Comparison of ENCODE assay signal across 15 mouse cellular contexts in genomic region chr11:80148313-80148712, GRCm38 (mm10). TPM values are rescaled to one million over a fixed set of nuclear protein-coding genes. Genes with fewer than 3 reads are reported as not detected.
DNase-seq lines count a peak whose midpoint lies in the region; ATAC-seq lines count a peak whose summit lies in the region.
"Had no signal": no experiment of that assay in that cellular context is flagged by ENCODE, and none has a peak within 500 bp of the region (broad histone marks: within the 10 kb centered on the region; RNA-seq: fewer than 3 reads in every experiment).

No protein-coding gene starts in this region.

- no peaks in the 10 kb centered on the region for H3K9me3 ChIP-seq in kidney, embryonic 15.5 days (replicated peaks)
- no peaks in the 10 kb centered on the region for H3K9me3 ChIP-seq in stomach, embryonic 16.5 days (replicated peaks; ENCODE audit: control insufficient read depth, low read length)
- H3K9me3 ChIP-seq: midbrain, embryonic 13.5 days; neural tube, embryonic 12.5 days had no signal

- WGBS in kidney, embryonic 15.5 days, result 62% methylated on average over 1 of the region's 1 CpGs
- 29% methylated on average over 1 of the region's 1 CpGs for WGBS in stomach, embryonic 16.5 days

- peaks cover 4% of the 10 kb centered on the region; the same call in 1 of the 2 replicates for H3K4me1 ChIP-seq in kidney, embryonic 15.5 days
- H3K4me1 ChIP-seq in stomach, embryonic 16.5 days (ENCODE audit: control insufficient read depth, insufficient read depth, low read length), result no peaks in the 10 kb centered on the region; the same call in 1 of the 2 replicates
- H3K4me1 ChIP-seq: midbrain, embryonic 13.5 days; neural tube, embryonic 12.5 days had no signal

- H3K27ac ChIP-seq in kidney, embryonic 15.5 days, result no peak overlapping the region
- H3K27ac ChIP-seq in stomach, embryonic 16.5 days (ENCODE audit: low read length), result no peak overlapping the region
- H3K27ac ChIP-seq: hindbrain, embryonic 14.5 days; layer of hippocampus, adult 2 months; liver, embryonic 14.5 days; midbrain, embryonic 13.5 days; neural tube, embryonic 12.5 days had no signal

- no peak overlapping the region for H3K4me2 ChIP-seq in kidney, embryonic 15.5 days
- no peak overlapping the region for H3K4me2 ChIP-seq in stomach, embryonic 16.5 days (ENCODE audit: low read depth, low read length)
- H3K4me2 ChIP-seq: hindbrain, embryonic 14.5 days; midbrain, embryonic 13.5 days; neural tube, embryonic 12.5 days had no signal

- peaks cover 14% of the 10 kb centered on the region; the same call in 1 of the 2 replicates for H3K27me3 ChIP-seq in kidney, embryonic 15.5 days
- no peaks in the 10 kb centered on the region for H3K27me3 ChIP-seq in stomach, embryonic 16.5 days (ENCODE audit: control insufficient read depth, insufficient read depth, low read length)
- H3K27me3 ChIP-seq: CH12.LX had no signal

- no peak overlapping the region for H3K9ac ChIP-seq in kidney, embryonic 15.5 days
- no peak overlapping the region for H3K9ac ChIP-seq in stomach, embryonic 16.5 days (ENCODE audit: low read length)
- H3K9ac ChIP-seq: hindbrain, embryonic 14.5 days; liver, embryonic 14.5 days; midbrain, embryonic 13.5 days; neural tube, embryonic 12.5 days had no signal

- peak; percentile 59 for DNase-seq in kidney, adult 9 months
- DNase-seq in heart, adult 9 months (ENCODE audit: low spot score in 2 of 2), result peak; percentile 86 to 92
- DNase-seq in kidney, postnatal 14 days, result peak; percentile 80
- DNase-seq in urinary bladder, postnatal 25 days (ENCODE audit: low spot score), result no peak
- no peak for DNase-seq in adrenal gland, postnatal 10 days
- DNase-seq: right cerebral cortex, postnatal 14 days; thymus, adult 18-20 months had no signal

- H3K36me3 ChIP-seq in kidney, embryonic 15.5 days, result no peaks in the 10 kb centered on the region
- H3K36me3 ChIP-seq in stomach, embryonic 16.5 days (ENCODE audit: control insufficient read depth, insufficient read depth, low read length), result no peaks in the 10 kb centered on the region
- H3K36me3 ChIP-seq: midbrain, embryonic 13.5 days; neural tube, embryonic 12.5 days had no signal

- no peak for ATAC-seq in kidney, embryonic 15.5 days (replicated peaks; ENCODE audit: low FRiP score)
- ATAC-seq in stomach, embryonic 16.5 days (ENCODE audit: insufficient read depth, low FRiP score), result peak; percentile 69
- ATAC-seq: midbrain, embryonic 13.5 days had no signal

- H3K4me3 ChIP-seq in kidney, embryonic 15.5 days (replicated peaks), result no peak overlapping the region
- no peak overlapping the region for H3K4me3 ChIP-seq in stomach, embryonic 16.5 days (replicated peaks; ENCODE audit: low read length)
- H3K4me3 ChIP-seq: layer of hippocampus, adult 2 months; midbrain, embryonic 13.5 days; neural tube, embryonic 12.5 days had no signal

RNA-seq across cellular contexts. Expression of gene Adap2, which starts 5.6 kb away (rescaled TPM):
- polyA plus RNA-seq in kidney, embryonic 15.5 days (2015; fragmentation: Nextera tagmentation; extraction: Ambion mirVana), result 2.3 and 2.7 TPM in 2 replicates
- 4.4 and 5.6 TPM in 2 replicates for polyA plus RNA-seq in stomach, embryonic 16.5 days (2015; fragmentation: Nextera tagmentation; extraction: Ambion mirVana)
- 10 to 100 TPM; 10.4 to 12.5 TPM for total RNA-seq in adrenal gland, postnatal 10 days (2021)
- total RNA-seq: CH12.LX had no signal

RNA-seq across cellular contexts. Expression of gene Tefm, which starts 6.3 kb away (rescaled TPM):
- polyA plus RNA-seq in kidney, embryonic 15.5 days (2015; fragmentation: Nextera tagmentation; extraction: Ambion mirVana), result 36.3 and 36.8 TPM in 2 replicates
- 22.6 and 23.0 TPM in 2 replicates for polyA plus RNA-seq in stomach, embryonic 16.5 days (2015; fragmentation: Nextera tagmentation; extraction: Ambion mirVana)
- 10 to 100 TPM; 23.1 to 28.1 TPM for total RNA-seq in adrenal gland, postnatal 10 days (2021)

RNA-seq across cellular contexts. Expression of gene Rnf135, which starts 35.3 kb away (rescaled TPM):
- 10.1 and 11.6 TPM in 2 replicates for polyA plus RNA-seq in kidney, embryonic 15.5 days (2015; fragmentation: Nextera tagmentation; extraction: Ambion mirVana)
- 11.6 and 13.3 TPM in 2 replicates for polyA plus RNA-seq in stomach, embryonic 16.5 days (2015; fragmentation: Nextera tagmentation; extraction: Ambion mirVana)
- 10 to 100 TPM in 1 of 2 experiments, 1 to 10 TPM in 1; 6.9 to 11.0 TPM for total RNA-seq in adrenal gland, postnatal 10 days (2021)

RNA-seq across cellular contexts. Expression of gene Atad5, which starts 59.1 kb away (rescaled TPM):
- 10.9 and 11.9 TPM in 2 replicates for polyA plus RNA-seq in kidney, embryonic 15.5 days (2015; fragmentation: Nextera tagmentation; extraction: Ambion mirVana)
- polyA plus RNA-seq in stomach, embryonic 16.5 days (2015; fragmentation: Nextera tagmentation; extraction: Ambion mirVana), result 6.8 and 9.0 TPM in 2 replicates
- 1 to 10 TPM; 4.2 to 6.3 TPM for total RNA-seq in adrenal gland, postnatal 10 days (2021)

Comparison
In these comparisons a context has a peak if more than half of its experiments do, and no peak if none do; other contexts are left out.
1. DNase-seq: peak in kidney, adult 9 months (single experiment), heart, adult 9 months (2 of 2) and kidney, postnatal 14 days (single experiment); none in urinary bladder, postnatal 25 days (single experiment) and adrenal gland, postnatal 10 days (single experiment).